22 mouse cellular contexts compared by ENCODE assay signal in genomic region chr7:125541821-125542220, GRCm38 (mm10). TPM values are rescaled to one million over a fixed set of nuclear protein-coding genes. Genes with fewer than 3 reads are reported as not detected.
DNase-seq lines count a peak whose midpoint lies in the region; ATAC-seq and TF ChIP-seq lines count a peak whose summit lies in the region.
"Had no signal": no experiment of that assay in that cellular context is flagged by ENCODE, and none has a peak within 500 bp of the region (broad histone marks: within the 10 kb centered on the region; RNA-seq: fewer than 3 reads in every experiment).

No protein-coding gene starts in this region.

- DNase-seq in lung, postnatal 0 days (ENCODE audit: low spot score): no peak
- no peak for DNase-seq in lung, adult 18-20 months
- DNase-seq in B cell, adult 2 months: peak; percentile 86 to 90
- peak; percentile 32 for DNase-seq in T-cell, adult 2 months (ENCODE audit: low spot score)
- no peak for DNase-seq in adrenal gland, adult 2 months
- no peak for DNase-seq in right cerebral cortex, postnatal 10 days (ENCODE audit: low spot score in 2 of 2)
- DNase-seq: adrenal gland, postnatal 10 days; cerebellum, adult 18-20 months; gastrocnemius, adult 2 months; heart, adult 2 months; heart, postnatal 10 days; kidney, adult 11 months; kidney, postnatal 25 days; lung, postnatal 14 days; right cerebral cortex, postnatal 25 days had no signal

- H3K9me3 ChIP-seq in lung, postnatal 0 days (ENCODE audit: low read length): no peaks in the 10 kb centered on the region
- H3K9me3 ChIP-seq: embryonic facial prominence, embryonic 13.5 days; limb, embryonic 12.5 days; neural tube, embryonic 12.5 days; stomach, embryonic 15.5 days had no signal

- H3K27ac ChIP-seq in lung, postnatal 0 days (ENCODE audit: low read length): no peak overlapping the region
- H3K27ac ChIP-seq: embryonic facial prominence, embryonic 13.5 days; gastrocnemius, adult 2 months; heart, adult 2 months; hindbrain, embryonic 14.5 days; limb, embryonic 12.5 days; liver, embryonic 14.5 days; neural tube, embryonic 12.5 days; stomach, embryonic 15.5 days had no signal

- TF ChIP-seq EP300 in lung, postnatal 0 days (IDR thresholded peaks at IDR 0.05): no peak

- H3K4me1 ChIP-seq in lung, postnatal 0 days (ENCODE audit: insufficient read depth, low read depth, low read length): no peaks in the 10 kb centered on the region
- H3K4me1 ChIP-seq: neural tube, embryonic 12.5 days; stomach, embryonic 15.5 days had no signal

- 66% methylated on average over 2 of the region's 2 CpGs for WGBS in lung, postnatal 0 days

- no peak overlapping the region for H3K4me2 ChIP-seq in lung, postnatal 0 days (replicated peaks; ENCODE audit: low read depth, low read length)
- H3K4me2 ChIP-seq: embryonic facial prominence, embryonic 13.5 days; hindbrain, embryonic 14.5 days; limb, embryonic 12.5 days; neural tube, embryonic 12.5 days; stomach, embryonic 15.5 days had no signal

- no peak overlapping the region for H3K4me3 ChIP-seq in lung, postnatal 0 days (ENCODE audit: low read depth, low read length)
- H3K4me3 ChIP-seq: embryonic facial prominence, embryonic 13.5 days; gastrocnemius, adult 2 months; heart, adult 2 months; limb, embryonic 12.5 days; neural tube, embryonic 12.5 days; stomach, embryonic 15.5 days had no signal

- no peaks in the 10 kb centered on the region for H3K27me3 ChIP-seq in lung, postnatal 0 days (replicated peaks; ENCODE audit: insufficient read depth, low read length)
- H3K27me3 ChIP-seq: embryonic facial prominence, embryonic 13.5 days; limb, embryonic 12.5 days; neural tube, embryonic 12.5 days; stomach, embryonic 15.5 days had no signal

- no peak for TF ChIP-seq CTCF in lung, postnatal 0 days (IDR thresholded peaks at IDR 0.05)

- no peaks in the 10 kb centered on the region for H3K36me3 ChIP-seq in lung, postnatal 0 days (ENCODE audit: insufficient read depth, low read length)
- H3K36me3 ChIP-seq: embryonic facial prominence, embryonic 13.5 days; limb, embryonic 12.5 days; neural tube, embryonic 12.5 days; stomach, embryonic 15.5 days had no signal

- peak; percentile 31; the same call in 1 of the 2 replicates for ATAC-seq in lung, postnatal 0 days
- peak; percentile 76 for ATAC-seq in monocyte, adult 5-6 weeks (replicated peaks; ENCODE audit: insufficient number of reproducible peaks, low FRiP score, low TSS enrichment, poor library complexity, severe bottlenecking)

- no peak overlapping the region for H3K9ac ChIP-seq in lung, postnatal 0 days (replicated peaks; ENCODE audit: low read depth)
- H3K9ac ChIP-seq: embryonic facial prominence, embryonic 13.5 days; hindbrain, embryonic 14.5 days; limb, embryonic 12.5 days; liver, embryonic 14.5 days; neural tube, embryonic 12.5 days; stomach, embryonic 15.5 days had no signal

RNA-seq across cellular contexts. Expression of gene Il4ra, which starts 10.1 kb away (rescaled TPM):
- 29.7 and 31.8 TPM in 2 replicates for polyA plus RNA-seq in lung, postnatal 0 days (2015; fragmentation: Nextera tagmentation; extraction: Ambion mirVana)
- 57.3 to 65.3 TPM (median 57.6 TPM) in 3 replicates for total RNA-seq in monocyte, adult 5-6 weeks (2017)
- total RNA-seq in adrenal gland, adult 2 months (2021): 100 to 1,000 TPM in 1 of 2 experiments, 10 to 100 TPM in 1; 49.6 to 142 TPM
- polyA plus RNA-seq in adrenal gland, adult 2 months (2012; rRNA removed): 76.2 and 114 TPM in 2 replicates

RNA-seq across cellular contexts. Expression of gene Nsmce1, which starts 50.4 kb away (rescaled TPM):
- 94.0 and 94.2 TPM in 2 replicates for polyA plus RNA-seq in lung, postnatal 0 days (2015; fragmentation: Nextera tagmentation; extraction: Ambion mirVana)
- total RNA-seq in monocyte, adult 5-6 weeks (2017): 24.3 to 43.0 TPM (median 42.0 TPM) in 3 replicates
- 10 to 100 TPM; 35.0 to 50.0 TPM for total RNA-seq in adrenal gland, adult 2 months (2021)
- polyA plus RNA-seq in adrenal gland, adult 2 months (2012; rRNA removed): 46.7 and 50.8 TPM in 2 replicates

Comparison
In these comparisons a context has a peak if more than half of its experiments do, and no peak if none do; other contexts are left out.
1. DNase-seq: peak in B cell, adult 2 months (2 of 2) and T-cell, adult 2 months (single experiment); none in lung, postnatal 0 days (single experiment), lung, adult 18-20 months (0 of 2), adrenal gland, adult 2 months (single experiment) and right cerebral cortex, postnatal 10 days (0 of 2).